Mouse (Mus musculus): ENCODE data around the gene Cpvl.

The Cpvl gene

GRCm38 (mm10) chr6:53978571-53978970 lies at the start of gene Cpvl:
Cpvl (minus strand) TSS chr6:53978671.
- no peak for DNase-seq (ENCODE audit: low read depth, low spot score)

- DNase-seq (ENCODE audit: low read depth, low spot score), result no peak
Measured at GRCm38 (mm10) chr6:54023846-54024245, 45.4 kb upstream of the Cpvl start.

- DNase-seq (ENCODE audit: low read depth, low spot score), result no peak
Measured at GRCm38 (mm10) chr6:54021123-54021789, 42.8 kb upstream of the Cpvl start.

- DNase-seq (ENCODE audit: low read depth, low spot score), result no peak
Measured at GRCm38 (mm10) chr6:54018861-54019260, 40.4 kb upstream of the Cpvl start.

GRCm38 (mm10) chr6:54018038-54018437 lies 39.6 kb upstream of the Cpvl start:
- no peak for DNase-seq (ENCODE audit: low read depth, low spot score)

- no peak for DNase-seq (ENCODE audit: low read depth, low spot score)
Measured at GRCm38 (mm10) chr6:54012163-54012562, 33.7 kb upstream of the Cpvl start.

- no peak for DNase-seq (ENCODE audit: low read depth, low spot score)
Measured at GRCm38 (mm10) chr6:54010362-54010761, 31.9 kb upstream of the Cpvl start.

GRCm38 (mm10) chr6:54009293-54009692 lies 30.8 kb upstream of the Cpvl start:
- no peak for DNase-seq (ENCODE audit: low read depth, low spot score)

GRCm38 (mm10) chr6:54008448-54009120 lies 30.1 kb upstream of the Cpvl start:
- no peak for DNase-seq (ENCODE audit: low read depth, low spot score)

- no peak for DNase-seq (ENCODE audit: low read depth, low spot score)
Measured at GRCm38 (mm10) chr6:54005302-54005701, 26.8 kb upstream of the Cpvl start.

- no peak for DNase-seq (ENCODE audit: low read depth, low spot score)
Measured at GRCm38 (mm10) chr6:53996226-53996955, 17.9 kb upstream of the Cpvl start.

GRCm38 (mm10) chr6:53995519-53995918 lies 17.0 kb upstream of the Cpvl start:
- DNase-seq (ENCODE audit: low read depth, low spot score), result no peak

- DNase-seq (ENCODE audit: low read depth, low spot score), result no peak
Measured at GRCm38 (mm10) chr6:53992386-53992785, 13.9 kb upstream of the Cpvl start.

GRCm38 (mm10) chr6:53987235-53987634 lies 8.8 kb upstream of the Cpvl start:
- DNase-seq (ENCODE audit: low read depth, low spot score), result no peak

GRCm38 (mm10) chr6:53986273-53986985 lies 8.0 kb upstream of the Cpvl start:
- no peak for DNase-seq (ENCODE audit: low read depth, low spot score)

- DNase-seq (ENCODE audit: low read depth, low spot score), result no peak
Measured at GRCm38 (mm10) chr6:53983820-53984219, 5.3 kb upstream of the Cpvl start.

GRCm38 (mm10) chr6:53982612-53983011 lies 4.1 kb upstream of the Cpvl start:
- no peak for DNase-seq (ENCODE audit: low read depth, low spot score)

- DNase-seq (ENCODE audit: low read depth, low spot score), result no peak
Measured at GRCm38 (mm10) chr6:53982047-53982600, 3.7 kb upstream of the Cpvl start.

GRCm38 (mm10) chr6:53980817-53981480 lies 2.5 kb upstream of the Cpvl start:
- no peak for DNase-seq (ENCODE audit: low read depth, low spot score)

- DNase-seq (ENCODE audit: low read depth, low spot score), result no peak
Measured at GRCm38 (mm10) chr6:53974040-53974439, 4.4 kb downstream of the Cpvl start.

GRCm38 (mm10) chr6:53973468-53973867 lies 5.0 kb downstream of the Cpvl start:
- DNase-seq (ENCODE audit: low read depth, low spot score), result no peak

Data from skeletal muscle tissue, adult 2 months (tissue).